Mouse (Mus musculus) thymus, postnatal 36 days (tissue): ENCODE data around the gene Scaf1.
"Not testable (repeated sequence)": the region's sequence is repeated elsewhere in the genome, so short reads cannot be mapped to it uniquely, and the experiment has no call there.

Source experiments
- DNase-seq, 2 experiments: peaks; one replicate each; pipeline ENCODE4 v3.0.0; 2022; ENCODE audit warnings: mixed read lengths in 2 of 2

Scaf1 gene

GRCm38 (mm10) chr7:45043307-45043706, 27.1 kb upstream of the Scaf1 start:
- no peak for DNase-seq

GRCm38 (mm10) chr7:45040851-45041250, 24.7 kb upstream of the Scaf1 start:
- no peak for DNase-seq

- no peak for DNase-seq
Observed at GRCm38 (mm10) chr7:45038411-45038810, 22.2 kb upstream of the Scaf1 start.

GRCm38 (mm10) chr7:45037720-45038361, 21.7 kb upstream of the Scaf1 start:
- DNase-seq = peak; percentile 75 to 79

- DNase-seq = no peak
Observed at GRCm38 (mm10) chr7:45036702-45037101, 20.5 kb upstream of the Scaf1 start.

- DNase-seq = no peak
Observed at GRCm38 (mm10) chr7:45035631-45036030, 19.5 kb upstream of the Scaf1 start.

- no peak for DNase-seq
Observed at GRCm38 (mm10) chr7:45033722-45034359, 17.7 kb upstream of the Scaf1 start.

GRCm38 (mm10) chr7:45030857-45031256, 14.7 kb upstream of the Scaf1 start:
- no peak for DNase-seq

GRCm38 (mm10) chr7:45029995-45030394, 13.8 kb upstream of the Scaf1 start:
- no peak for DNase-seq

- DNase-seq = no peak
Observed at GRCm38 (mm10) chr7:45028351-45028750, 12.2 kb upstream of the Scaf1 start.

- DNase-seq = no peak
Observed at GRCm38 (mm10) chr7:45027761-45028160, 11.6 kb upstream of the Scaf1 start.

GRCm38 (mm10) chr7:45026256-45026655, 10.1 kb upstream of the Scaf1 start:
- DNase-seq = no peak

GRCm38 (mm10) chr7:45025601-45026220, 9.5 kb upstream of the Scaf1 start:
- no peak for DNase-seq

GRCm38 (mm10) chr7:45024281-45025248, 8.4 kb upstream of the Scaf1 start:
- no peak for DNase-seq

GRCm38 (mm10) chr7:45023711-45024110, 7.5 kb upstream of the Scaf1 start:
- DNase-seq = not testable (repeated sequence)

- no peak for DNase-seq
Observed at GRCm38 (mm10) chr7:45020225-45020624, 4.1 kb upstream of the Scaf1 start.

- no peak for DNase-seq
Observed at GRCm38 (mm10) chr7:45019031-45019571, 2.9 kb upstream of the Scaf1 start.

GRCm38 (mm10) chr7:45017242-45018061, 1.3 kb upstream of the Scaf1 start, which contains the start of gene Rras:
TSS of gene Rras (plus strand) at chr7:45017961.
- peak; percentile 76 to 84 for DNase-seq

GRCm38 (mm10) chr7:45016761-45017160, 598 bp upstream of the Scaf1 start:
- no peak for DNase-seq

- DNase-seq = no peak
Observed at GRCm38 (mm10) chr7:45015344-45015956, 713 bp downstream of the Scaf1 start.

- DNase-seq = no peak
Observed at GRCm38 (mm10) chr7:45014096-45014451, 2.1 kb downstream of the Scaf1 start.
